In genomic region chr13:44316747-44317446, GRCm38 (mm10) we compare ENCODE assay signal across 9 mouse cellular contexts.
DNase-seq lines count a peak whose midpoint lies in the region; ATAC-seq lines count a peak whose summit lies in the region.
"Had no signal": no experiment of that assay in that cellular context is flagged by ENCODE, and none has a peak within 500 bp of the region (broad histone marks: within the 10 kb centered on the region; RNA-seq: fewer than 3 reads in every experiment).

No protein-coding gene starts in this region.

- H3K4me3 ChIP-seq in heart, embryonic 10.5 days = no peak overlapping the region
- H3K4me3 ChIP-seq in midbrain, embryonic 10.5 days = no peak overlapping the region
- no peak overlapping the region for H3K4me3 ChIP-seq in midbrain, embryonic 16.5 days (ENCODE audit: low read depth, low read length)
- H3K4me3 ChIP-seq: liver, embryonic 13.5 days had no signal

- no peaks in the 10 kb centered on the region for H3K27me3 ChIP-seq in heart, embryonic 10.5 days (ENCODE audit: insufficient read depth, poor library complexity, severe bottlenecking)
- no peaks in the 10 kb centered on the region; the same call in 1 of the 2 replicates for H3K27me3 ChIP-seq in midbrain, embryonic 10.5 days (ENCODE audit: low read depth, poor library complexity, severe bottlenecking)
- no peaks in the 10 kb centered on the region for H3K27me3 ChIP-seq in midbrain, embryonic 16.5 days (ENCODE audit: control insufficient read depth, insufficient read depth, low read depth, low read length)
- H3K27me3 ChIP-seq: liver, embryonic 13.5 days had no signal

- ATAC-seq in midbrain, embryonic 16.5 days = no peak

- no peaks in the 10 kb centered on the region for H3K36me3 ChIP-seq in heart, embryonic 10.5 days
- no peaks in the 10 kb centered on the region for H3K36me3 ChIP-seq in midbrain, embryonic 10.5 days
- H3K36me3 ChIP-seq in midbrain, embryonic 16.5 days (ENCODE audit: control insufficient read depth, insufficient read depth, low read length) = no peaks in the 10 kb centered on the region
- H3K36me3 ChIP-seq: liver, embryonic 13.5 days had no signal

- H3K9ac ChIP-seq in midbrain, embryonic 16.5 days (ENCODE audit: low read depth, low read length) = no peak overlapping the region
- H3K9ac ChIP-seq: liver, embryonic 13.5 days had no signal

- DNase-seq in heart, adult 9 months (ENCODE audit: low spot score in 2 of 2) = peak; percentile 69 to 71
- no peak for DNase-seq in heart, embryonic 10.5 days (ENCODE audit: low spot score)
- peak; percentile 38 for DNase-seq in midbrain, embryonic 10.5 days (ENCODE audit: low spot score)
- peak; percentile 13 for DNase-seq in gastrocnemius, postnatal 10 days
- peak; percentile 23 for DNase-seq in right cerebral cortex, postnatal 14 days
- DNase-seq in spleen, postnatal 10 days (ENCODE audit: low spot score in 2 of 2) = no peak
- DNase-seq: layer of hippocampus, postnatal 36 days; liver, embryonic 13.5 days had no signal

- H3K9me3 ChIP-seq in heart, embryonic 10.5 days = no peaks in the 10 kb centered on the region
- H3K9me3 ChIP-seq in midbrain, embryonic 10.5 days (replicated peaks) = no peaks in the 10 kb centered on the region
- H3K9me3 ChIP-seq in midbrain, embryonic 16.5 days (replicated peaks; ENCODE audit: control insufficient read depth, low read length, poor library complexity, severe bottlenecking) = no peaks in the 10 kb centered on the region
- H3K9me3 ChIP-seq: liver, embryonic 13.5 days had no signal

- H3K27ac ChIP-seq in heart, embryonic 10.5 days = no peak overlapping the region
- H3K27ac ChIP-seq in midbrain, embryonic 10.5 days (replicated peaks) = peak overlapping the region; percentile 63
- H3K27ac ChIP-seq in midbrain, embryonic 16.5 days (ENCODE audit: low read length) = no peak overlapping the region
- H3K27ac ChIP-seq: liver, embryonic 13.5 days had no signal

- 84% methylated on average over 13 of the region's 13 CpGs for WGBS in heart, embryonic 10.5 days
- 64% methylated on average over 13 of the region's 13 CpGs for WGBS in midbrain, embryonic 10.5 days
- WGBS in midbrain, embryonic 16.5 days = 57% methylated on average over 13 of the region's 13 CpGs

- H3K4me2 ChIP-seq in midbrain, embryonic 16.5 days (ENCODE audit: low read length) = no peak overlapping the region
- H3K4me2 ChIP-seq: liver, embryonic 13.5 days had no signal

- H3K4me1 ChIP-seq in heart, embryonic 10.5 days = 0 out of 2 replicates have a peak, but pooled peaks cover 5% of the 10 kb centered on the region
- peaks cover 13% of the 10 kb centered on the region for H3K4me1 ChIP-seq in midbrain, embryonic 10.5 days
- no peaks in the 10 kb centered on the region for H3K4me1 ChIP-seq in midbrain, embryonic 16.5 days (ENCODE audit: control insufficient read depth, insufficient read depth, low read length)
- H3K4me1 ChIP-seq: liver, embryonic 13.5 days had no signal

Comparison
In these comparisons a context has a peak if more than half of its experiments do, and no peak if none do; other contexts are left out.
1. DNase-seq: peak in heart, adult 9 months (2 of 2), midbrain, embryonic 10.5 days (single experiment), gastrocnemius, postnatal 10 days (single experiment) and right cerebral cortex, postnatal 14 days (single experiment); none in heart, embryonic 10.5 days (single experiment) and spleen, postnatal 10 days (0 of 2).